Mouse (Mus musculus) B cell, adult 62 days (primary cell): ENCODE data around the gene 3110082J24Rik. TPM values are rescaled to one million over a fixed set of nuclear protein-coding genes. Genes with fewer than 3 reads are reported as not detected.

ENCODE experiments used
- total RNA-seq: library from RNA; stranded (reverse); gene quantifications from 4 replicates; pipeline ENCODE4 v1.2.4, GENCODE M21; 2023

The 3110082J24Rik gene
- not detected in 4 replicates for total RNA-seq

GRCm38 (mm10) chr5:30105668-30106300 lies at the start of gene 3110082J24Rik:
TSS of gene 3110082J24Rik (minus strand) at chr5:30106086.

DNA sequence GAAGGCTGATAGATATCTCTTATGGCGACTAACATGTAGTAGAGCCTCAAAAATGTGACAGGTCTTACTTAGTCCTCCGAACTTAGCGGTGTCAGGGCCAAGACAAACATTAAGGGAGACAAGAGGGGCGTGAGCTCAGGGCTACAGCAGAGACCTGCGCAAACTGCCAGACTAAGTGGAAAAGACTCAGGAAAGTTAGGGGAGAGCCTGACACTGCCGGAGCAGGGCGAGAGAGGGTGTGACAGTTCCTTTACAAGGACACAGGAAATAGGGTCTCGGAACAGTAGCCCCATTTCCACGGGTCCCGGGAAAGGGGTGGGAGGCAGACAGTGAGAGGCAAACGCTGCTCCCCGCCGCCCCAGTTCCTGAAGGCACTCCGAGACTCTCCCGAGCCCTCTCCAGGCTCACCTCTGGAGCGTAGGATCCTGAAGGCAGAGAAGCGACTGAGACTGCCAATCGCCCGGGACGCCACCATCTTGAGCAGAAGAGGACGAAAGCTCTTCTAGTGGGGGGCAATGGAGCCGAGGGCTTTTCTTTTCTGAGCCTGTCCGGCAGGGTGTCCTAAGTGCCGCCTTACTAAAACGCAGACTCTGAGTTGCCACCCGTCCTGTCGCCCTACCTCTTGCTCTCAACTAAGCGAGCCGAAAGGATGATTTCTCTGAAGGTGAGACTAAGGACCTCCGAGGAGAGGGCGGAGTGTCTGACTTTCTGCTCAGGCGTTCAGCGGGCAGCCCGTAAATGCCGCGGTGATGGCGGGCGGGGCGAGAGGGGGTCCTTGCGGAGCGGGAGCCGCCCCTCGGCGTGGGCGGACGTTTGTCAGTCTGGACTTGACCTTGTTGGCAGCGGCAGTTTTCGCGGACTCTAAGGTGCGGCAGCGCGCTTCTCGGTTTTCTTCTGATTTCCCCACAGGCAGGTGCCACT lies 48.8 kb upstream of the 3110082J24Rik start, which contains the start of the genes Hadha and Hadhb:
Hadha (minus strand) TSS at position 689 of the 921 bp plus-strand sequence.
Hadhb (plus strand) TSS at position 775 of the 921 bp plus-strand sequence.

DNA sequence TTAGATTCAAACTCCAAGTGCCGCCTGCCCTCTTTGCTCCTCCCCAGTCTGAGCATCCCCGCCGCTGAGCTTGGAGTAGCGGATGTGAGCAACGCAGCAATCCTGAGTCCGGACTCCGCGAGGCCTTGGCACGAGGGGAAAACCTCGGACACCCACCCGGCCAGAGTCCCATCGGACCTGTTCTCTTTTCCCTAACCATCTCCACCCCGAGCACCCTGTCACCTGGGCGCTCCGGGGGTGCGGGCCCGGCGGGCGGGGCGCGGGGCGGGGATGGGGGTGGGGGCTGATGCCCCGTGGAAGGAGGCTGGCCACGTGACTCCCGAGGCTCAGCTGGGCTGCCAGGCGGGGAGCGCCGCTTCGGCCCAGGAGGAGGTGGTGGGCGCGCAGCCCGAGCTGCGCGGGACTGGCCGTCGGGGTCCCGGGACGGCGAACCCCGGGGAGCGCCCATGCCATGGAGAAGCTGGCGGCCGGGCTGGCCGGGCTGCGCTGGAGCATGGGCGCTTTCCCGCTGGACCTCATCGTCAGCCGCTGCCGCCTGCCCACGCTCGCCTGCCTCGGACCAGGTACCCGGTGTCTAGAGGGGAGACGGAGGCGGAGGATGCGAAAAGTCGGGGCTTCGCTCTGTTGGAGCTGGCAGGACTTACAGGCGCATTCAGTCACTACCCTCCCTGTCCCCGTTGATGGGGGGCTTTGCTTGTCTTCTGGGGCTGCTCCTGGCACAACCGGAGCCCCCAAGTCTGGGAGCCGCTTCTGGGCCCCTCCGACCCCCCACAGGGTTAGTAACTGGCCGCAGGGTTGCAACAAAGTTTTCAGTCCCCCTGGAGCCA lies 832 bp downstream of the 3110082J24Rik start, which contains the start of gene Garem2:
Garem2 (plus strand) TSS at position 321 of the 827 bp plus-strand sequence.

DNA sequence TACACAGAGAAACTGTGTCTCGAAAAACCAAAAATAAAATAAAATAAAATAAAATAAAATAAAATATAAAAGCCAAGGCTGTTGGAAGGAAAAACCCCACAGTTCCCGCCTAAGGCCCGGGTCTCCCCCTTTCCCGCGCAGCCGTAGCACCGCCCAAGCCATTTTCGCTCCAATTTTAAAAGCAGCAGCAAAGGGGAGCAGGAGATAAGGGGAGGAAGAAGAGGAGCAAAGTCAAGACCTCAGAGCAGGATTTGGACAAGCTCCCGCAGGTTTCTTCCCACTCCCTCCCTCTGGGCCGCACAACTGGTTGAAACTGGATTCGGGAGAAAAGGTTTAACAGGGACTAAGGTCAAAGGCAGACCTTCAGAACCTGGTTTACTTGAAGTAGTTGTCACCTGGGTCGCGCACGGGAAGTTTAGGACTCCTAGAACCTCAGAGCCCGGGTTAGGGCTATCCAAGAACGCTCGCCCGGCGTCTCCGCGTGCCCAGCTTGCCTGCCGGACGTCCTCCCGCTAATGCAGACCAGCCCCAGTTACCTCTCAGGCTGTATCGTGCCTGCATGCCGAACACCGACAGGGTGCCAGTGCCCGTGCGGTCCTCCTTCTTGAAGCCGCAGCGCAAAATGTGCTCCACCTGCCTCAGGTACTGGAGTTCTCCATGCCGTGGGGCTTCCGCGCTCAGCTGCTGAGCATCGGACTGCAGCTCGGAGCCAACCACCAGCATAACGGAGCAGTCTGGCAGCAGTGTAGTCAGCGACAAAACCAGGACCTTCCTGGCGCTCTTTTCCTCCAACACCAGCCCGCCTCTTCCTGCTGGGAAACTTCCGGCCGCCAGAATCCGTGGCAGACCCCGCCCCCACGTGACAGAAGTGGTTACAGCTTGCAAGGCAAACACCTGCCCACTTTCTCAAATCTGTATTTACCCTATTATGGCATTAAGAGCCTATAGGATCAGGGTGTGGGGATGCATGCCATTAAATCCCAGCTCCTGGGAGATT lies 32.8 kb downstream of the 3110082J24Rik start, which contains the start of gene Tyms:
Tyms (minus strand) TSS at position 793 of the 997 bp plus-strand sequence.

Other genes starting within 250 kb of the 3110082J24Rik start
- gene Il6, start 93.0 kb downstream of the 3110082J24Rik start, total RNA-seq, result not detected in 4 replicates
- 2.7 to 3.7 TPM (median 2.8 TPM) in 4 replicates for gene Tyms, start 32.5 kb downstream of the 3110082J24Rik start, total RNA-seq
- not detected in 4 replicates for gene Garem2, start 925 bp downstream of the 3110082J24Rik start, total RNA-seq
- gene Hadha, start 49.1 kb upstream of the 3110082J24Rik start, total RNA-seq, result 100 to 108 TPM (median 105 TPM) in 4 replicates
- gene Hadhb, start 49.2 kb upstream of the 3110082J24Rik start, total RNA-seq, result 88.6 to 93.8 TPM (median 91.7 TPM) in 4 replicates
- not detected in 4 replicates for gene Adgrf3, start 99.6 kb upstream of the 3110082J24Rik start, total RNA-seq
- gene Selenoi, start 126.5 kb upstream of the 3110082J24Rik start, total RNA-seq, result 16.6 to 24.3 TPM (median 18.8 TPM) in 4 replicates
- gene Drc1, start 175.3 kb upstream of the 3110082J24Rik start, total RNA-seq, result 0.38 TPM in 1 of 4 replicates, not detected in the others